Mouse (Mus musculus) heart, embryonic 14.5 days (tissue): ENCODE results near the gene Otof. TPM values are rescaled to one million over a fixed set of nuclear protein-coding genes. Genes with fewer than 3 reads are reported as not detected.

Experiments used
- ATAC-seq: fragments of 200-750 bp; cut with Nextera tagmentation; 2 replicates; pipeline ENCODE4 v1.8.0; 2017; ENCODE audit warnings: low read depth, moderate TSS enrichment; ENCODE audit not compliant: insufficient number of reproducible peaks, insufficient read depth, low FRiP score
- H3K27ac ChIP-seq, 2 experiments: fragments of 200-500 bp in 1 of 2; fragments of 300-500 bp in 1 of 2; sonication (generic) in 1 of 2; replicated peaks in 1 of 2; 2 replicates each; pipeline ENCODE4 v1.5.1; 2012 to 2014; ENCODE audit warnings: low read depth in 2 of 2, low read length in 2 of 2, control low read depth in 1 of 2, mild to moderate bottlenecking in 1 of 2, mixed read lengths in 1 of 2; ENCODE audit not compliant: control insufficient read depth in 1 of 2, insufficient read depth in 1 of 2
- H3K27me3 ChIP-seq: fragments of 300-500 bp; sonication (generic); 2 replicates; pipeline ENCODE4 v1.6.1; 2014; ENCODE audit warnings: mild to moderate bottlenecking, low read length, control low read depth; ENCODE audit not compliant: control insufficient read depth, insufficient read depth
- H3K36me3 ChIP-seq: fragments of 300-500 bp; sonication (generic); 2 replicates; pipeline ENCODE4 v1.6.1; 2014; ENCODE audit warnings: mild to moderate bottlenecking, control low read depth, low read length, mixed read lengths; ENCODE audit not compliant: control insufficient read depth, insufficient read depth
- H3K4me1 ChIP-seq, 2 experiments: fragments of 200-500 bp in 1 of 2; fragments of 300-500 bp in 1 of 2; sonication (generic) in 1 of 2; 2 replicates each; pipeline ENCODE4 v1.6.1; 2012 to 2014; ENCODE audit warnings: low read length in 2 of 2, control low read depth in 1 of 2, mixed read lengths in 1 of 2; ENCODE audit not compliant: control insufficient read depth in 2 of 2, insufficient read depth in 2 of 2
- H3K4me2 ChIP-seq: fragments of 300-500 bp; sonication (generic); 2 replicates; pipeline ENCODE4 v1.6.1; 2014; ENCODE audit warnings: mild to moderate bottlenecking, low read length
- H3K4me3 ChIP-seq, 2 experiments: fragments of 200-500 bp in 1 of 2; fragments of 300-500 bp in 1 of 2; sonication (generic) in 1 of 2; 2 replicates each; pipeline ENCODE4 v1.5.1; 2012 to 2014; ENCODE audit warnings: low read length in 2 of 2, mild to moderate bottlenecking in 2 of 2, control low read depth in 1 of 2, low read depth in 1 of 2, moderate library complexity in 1 of 2; ENCODE audit not compliant: control insufficient read depth in 1 of 2, insufficient read depth in 1 of 2
- H3K9ac ChIP-seq: fragments of 300-500 bp; sonication (generic); 2 replicates; pipeline ENCODE4 v1.6.1; 2014; ENCODE audit warnings: mild to moderate bottlenecking, low read length
- H3K9me3 ChIP-seq: fragments of 300-500 bp; sonication (generic); 2 replicates; pipeline ENCODE4 v1.6.1; 2016; ENCODE audit warnings: low read length, control low read depth; ENCODE audit not compliant: control insufficient read depth
- WGBS: fragments of 180-500 bp; shearing (Covaris S2); extraction: QIAGEN DNeasy Blood & Tissue Kit; methylation state at CpG from one replicate; pipeline ENCODE4 v1.1.7; 2014; 5-methylcytosine and 5-hydroxymethylcytosine counted together
- polyA plus RNA-seq: library from polyadenylated mRNA; unstranded; fragments of >200 nt; fragmentation: Nextera tagmentation; extraction: Ambion mirVana; gene quantifications from 2 replicates; pipeline ENCODE4 v1.2.1, GENCODE M21; 2014

Otof gene
- polyA plus RNA-seq, 1 experiment from 2014 or later = 0.19 TPM

- Histone ChIP-seq H3K36me3 (no peaks in the 10 kb centered on the region), H3K27me3 (peaks cover 10% of the 10 kb centered on the region; the same call in 1 of the 2 replicates), H3K4me3 (peak overlapping the region; percentile 19 to 24), H3K9ac (peak overlapping the region; percentile 34; the same call in 1 of the 2 replicates), H3K9me3 (no peaks in the 10 kb centered on the region), H3K27ac (no peak overlapping the region), H3K4me2 (peak overlapping the region; percentile 67), H3K4me1 (peaks cover 4 to 6% of the 10 kb centered on the region in 2 experiments; a peak in 3 of 4 replicates)
- no peak for ATAC-seq
- 7% methylated on average over 16 of the region's 17 CpGs for WGBS
These were observed 119.1 kb downstream of the Otof start for GRCm38 (mm10) chr5:30342601-30343015.

GRCm38 (mm10) chr5:30341601-30342365, 119.9 kb downstream of the Otof start:
- Histone ChIP-seq H3K9ac (no peak overlapping the region), H3K4me1 (peaks cover 4 to 6% of the 10 kb centered on the region in 2 experiments; a peak in 3 of 4 replicates), H3K27ac (no peak overlapping the region), H3K27me3 (peaks cover 10% of the 10 kb centered on the region; the same call in 1 of the 2 replicates), H3K9me3 (no peaks in the 10 kb centered on the region), H3K36me3 (no peaks in the 10 kb centered on the region), H3K4me3 (no peak overlapping the region), H3K4me2 (no peak overlapping the region)
- no peak for ATAC-seq
- 75% methylated on average over 11 of the region's 11 CpGs for WGBS

- WGBS = 78% methylated on average over 5 of the region's 5 CpGs
These were observed 120.9 kb downstream of the Otof start for GRCm38 (mm10) chr5:30340815-30341214.

More at GRCm38 (mm10) chr5:30340815-30341214, 120.9 kb downstream of the Otof start:
- no peaks in the 10 kb centered on the region for H3K36me3 ChIP-seq
- peaks cover 10% of the 10 kb centered on the region; the same call in 1 of the 2 replicates for H3K27me3 ChIP-seq
- no peaks in the 10 kb centered on the region for H3K9me3 ChIP-seq
- H3K4me3 ChIP-seq = no peak overlapping the region
- H3K9ac ChIP-seq = no peak overlapping the region
- no peak overlapping the region for H3K27ac ChIP-seq
- no peak for ATAC-seq
- H3K4me1 ChIP-seq = peaks cover 4 to 6% of the 10 kb centered on the region in 2 experiments; a peak in 3 of 4 replicates
- no peak overlapping the region for H3K4me2 ChIP-seq

Other genes starting within 250 kb of the Otof start
- 18.1 and 18.7 TPM in 2 replicates for gene Selenoi, start 229.4 kb downstream of the Otof start, polyA plus RNA-seq
- gene Drc1, start 180.5 kb downstream of the Otof start, polyA plus RNA-seq = not detected in 2 replicates
- gene 1700001C02Rik, start 4.1 kb upstream of the Otof start, polyA plus RNA-seq = not detected in 2 replicates
- gene Cib4, start 83.9 kb upstream of the Otof start, polyA plus RNA-seq = not detected in 2 replicates
- 30.2 and 40.3 TPM in 2 replicates for gene Kcnk3, start 126.2 kb upstream of the Otof start, polyA plus RNA-seq
- gene Slc35f6, start 186.0 kb upstream of the Otof start, polyA plus RNA-seq = 27.3 and 29.6 TPM in 2 replicates
- 268 and 290 TPM in 2 replicates for gene Cenpa, start 204.8 kb upstream of the Otof start, polyA plus RNA-seq
- gene Dpysl5, start 249.6 kb upstream of the Otof start, polyA plus RNA-seq = 1.6 and 3.3 TPM in 2 replicates